Mouse (Mus musculus) adipocyte (in vitro differentiated cells): Measurements from ENCODE around the gene Scn9a.

ENCODE experiments used
- DNase-seq: peaks from one replicate; pipeline ENCODE4 v3.0.0-alpha.2; 2016; ENCODE audit warnings: low spot score

Gene Scn9a

DNA sequence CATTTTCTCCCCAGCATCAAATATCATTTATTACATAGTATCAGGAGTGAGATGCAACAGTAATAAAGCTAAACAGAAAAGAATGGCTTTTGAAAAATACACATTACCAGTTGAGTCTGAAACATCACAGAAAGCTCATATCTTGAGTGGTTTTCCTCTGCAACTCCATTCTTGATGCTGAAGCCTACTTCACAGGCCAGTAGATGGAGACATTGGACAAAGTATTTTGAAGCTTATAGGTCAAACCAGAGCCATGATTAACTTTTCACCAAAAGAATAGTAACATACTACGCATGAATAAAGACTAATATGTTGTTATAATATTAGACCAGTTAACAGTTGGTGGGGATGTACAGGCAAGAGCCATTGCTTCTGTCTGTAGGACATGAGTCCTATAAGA is 172.3 kb downstream of the Scn9a start:
- peak; percentile 22 for DNase-seq

DNA sequence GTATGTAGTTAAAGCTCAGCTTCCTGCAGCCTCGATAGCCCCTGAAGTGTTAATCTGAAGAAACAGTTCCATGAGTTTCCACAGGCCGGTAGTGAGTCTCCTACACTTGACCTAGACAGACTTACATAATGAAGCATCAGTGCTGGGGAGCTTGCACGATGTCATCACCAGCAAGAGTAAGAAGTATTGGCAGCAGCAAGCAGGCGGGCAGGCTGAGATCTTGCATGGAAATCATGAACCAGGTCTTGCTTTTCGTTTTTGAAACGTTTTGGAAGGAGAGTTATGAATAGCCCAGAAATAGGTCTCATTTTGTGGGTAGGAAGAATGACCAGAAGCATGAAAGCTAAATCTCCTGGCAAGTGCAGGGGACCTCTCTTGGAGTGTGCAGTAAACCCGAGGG is 194.1 kb downstream of the Scn9a start, which contains the start of gene Scn1a:
Scn1a (minus strand) TSS at position 130 of the 400 bp plus-strand sequence.
- DNase-seq, result no peak

DNA sequence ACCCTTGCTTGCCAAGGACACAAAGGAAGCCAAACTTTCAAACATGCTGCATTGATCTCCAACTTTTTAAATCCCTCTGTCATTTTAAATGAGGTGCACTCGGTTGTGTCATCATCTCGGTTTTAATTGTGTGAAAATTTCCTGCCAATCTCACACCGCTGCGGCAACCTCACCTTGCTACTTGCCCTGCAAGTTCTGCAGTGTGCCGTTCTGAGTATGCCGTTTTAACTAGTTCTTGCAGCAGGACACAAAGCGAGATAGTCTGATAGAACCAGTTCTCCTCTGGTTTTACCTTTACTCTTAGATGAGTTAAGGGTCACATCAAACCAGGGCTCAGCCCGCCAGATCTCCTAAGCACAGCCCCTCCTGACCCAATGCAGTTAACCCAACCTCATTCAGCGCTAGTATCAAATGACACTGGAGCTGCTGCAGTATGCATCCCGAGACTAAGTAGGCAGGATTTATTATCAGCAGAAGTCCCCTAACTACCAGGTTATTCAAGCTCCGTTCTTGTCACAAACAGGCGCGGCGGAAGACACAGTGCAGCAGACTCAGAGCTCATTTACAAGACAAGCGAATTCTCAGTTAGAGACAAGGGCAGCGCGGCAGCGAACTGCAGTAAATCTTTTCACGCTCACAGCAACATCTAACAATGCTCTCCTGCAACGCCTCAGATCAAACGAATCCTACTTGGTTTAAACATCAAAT is 194.8 kb downstream of the Scn9a start:
- no peak for DNase-seq

DNA sequence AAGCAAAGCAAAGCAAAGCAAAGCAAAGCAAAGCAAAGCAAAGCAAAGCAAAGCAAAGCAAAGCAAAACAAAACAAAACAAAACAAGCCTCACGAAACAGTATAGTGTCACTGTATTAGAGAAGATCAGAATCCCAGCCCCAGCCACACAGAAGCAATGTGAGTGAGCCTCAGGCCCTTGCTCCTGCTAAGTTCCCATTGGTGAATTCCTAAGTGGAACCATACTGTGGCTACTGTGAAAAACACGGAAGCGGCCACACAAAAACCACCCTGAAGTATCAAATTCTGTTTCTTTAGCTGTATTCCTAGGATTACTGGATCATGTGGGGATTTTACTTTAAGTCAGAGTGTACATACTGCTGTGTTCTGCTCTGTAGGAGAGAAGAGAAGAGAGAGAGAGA is 198.5 kb downstream of the Scn9a start:
- no peak for DNase-seq
